Mouse (Mus musculus) liver, adult 2 months (tissue): ENCODE results near the gene Olfr881. TPM values are rescaled to one million over a fixed set of nuclear protein-coding genes. Genes with fewer than 3 reads are reported as not detected.

Experiments used
- DNase-seq: peaks from one replicate; pipeline ENCODE4 v3.0.0-alpha.2; 2011; ENCODE audit warnings: low read depth, low spot score; ENCODE audit errors: extremely low read depth
- H3K27ac ChIP-seq: fragments of 200-500 bp; replicated peaks from 2 replicates; pipeline ENCODE4 v1.5.1; 2012; ENCODE audit warnings: low read depth, mild to moderate bottlenecking, control low read depth, inconsistent platforms, low read length; ENCODE audit not compliant: insufficient read depth
- H3K27me3 ChIP-seq: fragments of 200-500 bp; 2 replicates; pipeline ENCODE4 v1.6.1; 2012; ENCODE audit warnings: mild to moderate bottlenecking, moderate library complexity, low read length, inconsistent platforms; ENCODE audit not compliant: control insufficient read depth, insufficient read depth
- H3K36me3 ChIP-seq: fragments of 200-500 bp; 2 replicates; pipeline ENCODE4 v1.6.1; 2012; ENCODE audit warnings: low read length, inconsistent platforms; ENCODE audit not compliant: control insufficient read depth, insufficient read depth
- H3K4me1 ChIP-seq: fragments of 200-500 bp; 2 replicates; pipeline ENCODE4 v1.6.1; 2011; ENCODE audit warnings: low read length; ENCODE audit not compliant: control insufficient read depth, insufficient read depth
- H3K4me3 ChIP-seq: fragments of 200-500 bp; 2 replicates; pipeline ENCODE4 v1.5.1; 2011; ENCODE audit warnings: low read depth, mild to moderate bottlenecking, control low read depth, low read length, moderate library complexity; ENCODE audit not compliant: insufficient read depth
- H3K79me2 ChIP-seq: fragments of 200-500 bp; 2 replicates; pipeline ENCODE4 v1.6.1; 2012; ENCODE audit warnings: inconsistent platforms, mild to moderate bottlenecking, low read length, moderate library complexity; ENCODE audit not compliant: control insufficient read depth, insufficient read depth
- H3K9ac ChIP-seq: fragments of 200-500 bp; 2 replicates; pipeline ENCODE4 v1.6.1; 2012; ENCODE audit warnings: low read depth, mild to moderate bottlenecking, control low read depth, inconsistent platforms, low read length
- CTCF ChIP-seq: fragments of 200-500 bp; IDR thresholded peaks from 2 replicates; pipeline ENCODE4 v1.5.1; 2011; ENCODE audit warnings: low read depth, low read length, control low read depth
- POLR2A ChIP-seq: fragments of 200-500 bp; IDR thresholded peaks from 2 replicates; pipeline ENCODE4 v1.6.1; 2011; ENCODE audit warnings: low read length, control low read depth; ENCODE audit not compliant: insufficient read depth; ENCODE audit errors: extremely low read depth
- WGBS: fragments of 180-500 bp; shearing (Covaris S2); methylation state at CpG from one replicate; pipeline ENCODE4 v1.1.7; 2018; 5-methylcytosine and 5-hydroxymethylcytosine counted together
- polyA plus RNA-seq: library from polyadenylated mRNA; depleted of rRNA; stranded (reverse); fragments of >200 nt; gene quantifications from 2 replicates; pipeline ENCODE4 v1.2.3, GENCODE M21; 2012; rRNA removed
- total RNA-seq: library from RNA; depleted of rRNA; stranded (reverse); fragments of >200 nt; gene quantifications from 2 replicates; pipeline ENCODE4 v1.2.3, GENCODE M21; 2014; rRNA removed

Olfr881 gene
- total RNA-seq (not detected in 2 replicates), polyA plus RNA-seq (not detected in 2 replicates)

DNA sequence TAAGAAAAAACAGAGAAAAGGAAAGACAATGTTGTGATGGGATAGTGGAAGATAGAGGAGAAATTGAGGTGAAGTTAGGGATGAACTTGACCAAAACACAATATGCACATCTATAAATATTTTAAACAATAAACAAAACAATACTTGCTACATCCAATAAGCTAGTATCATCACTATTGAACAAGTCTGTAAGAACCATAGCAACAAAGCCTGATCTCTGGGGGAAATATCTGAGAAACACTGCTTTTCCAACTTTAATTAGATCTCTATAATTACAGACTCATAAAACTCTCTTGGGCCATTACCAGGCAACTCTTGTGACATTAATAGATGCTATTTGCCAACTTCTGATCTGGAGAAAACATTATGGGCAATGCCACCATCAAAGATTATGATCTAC is at the start of gene Olfr881:
Olfr881 (plus strand) TSS at position 301 of the 400 bp plus-strand sequence.
- no peaks in the 10 kb centered on the region for H3K36me3 ChIP-seq
- no peak within 1 kb of the TSS for H3K27ac ChIP-seq
- H3K27me3 ChIP-seq: no peaks in the 10 kb centered on the region
- no peak within 1 kb of the TSS for H3K9ac ChIP-seq
- H3K4me1 ChIP-seq: no peaks in the 10 kb centered on the region
- DNase-seq: no peak
- TF ChIP-seq POLR2A (no peak), CTCF (no peak)
- no peaks in the 10 kb centered on the region for H3K79me2 ChIP-seq
- H3K4me3 ChIP-seq: no peak within 1 kb of the TSS

DNA sequence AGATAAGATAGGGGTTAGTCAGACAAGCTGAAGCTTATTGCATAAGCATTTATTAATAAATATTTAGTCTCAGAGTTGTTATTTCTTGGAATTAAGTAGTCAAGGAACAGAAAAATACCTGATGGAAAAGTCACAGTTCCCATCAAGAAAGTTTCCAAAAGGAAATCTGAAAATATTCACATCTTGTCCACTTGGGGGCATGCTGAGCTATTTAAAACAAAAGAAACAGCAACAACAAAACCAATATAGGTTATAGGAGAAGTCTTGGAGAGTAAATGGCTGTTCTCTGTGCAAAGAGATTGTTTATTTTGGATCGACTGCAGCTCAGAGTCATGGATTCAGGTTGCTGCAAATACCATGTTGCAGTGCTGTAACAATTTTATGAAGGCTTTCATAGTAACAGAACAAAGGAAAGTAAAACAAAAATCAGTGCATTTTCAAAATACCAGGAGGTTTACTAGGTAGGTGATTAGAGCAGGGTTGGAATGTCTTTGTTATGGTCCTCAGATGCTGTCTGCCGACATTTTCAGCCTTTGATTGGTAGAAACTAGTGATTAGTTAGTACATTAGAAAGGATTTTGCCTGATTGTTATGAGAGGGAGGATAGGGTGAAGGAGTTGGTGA is 7.1 kb downstream of the Olfr881 start:
- no peak for TF ChIP-seq POLR2A
- no peak for TF ChIP-seq CTCF
- Histone ChIP-seq H3K4me1 (no peaks in the 10 kb centered on the region), H3K27me3 (no peaks in the 10 kb centered on the region), H3K36me3 (no peaks in the 10 kb centered on the region), H3K27ac (no peak overlapping the region), H3K4me3 (no peak overlapping the region), H3K79me2 (no peaks in the 10 kb centered on the region), H3K9ac (no peak overlapping the region)
- no peak for DNase-seq
- WGBS: 45% methylated on average over 2 of the region's 2 CpGs

DNA sequence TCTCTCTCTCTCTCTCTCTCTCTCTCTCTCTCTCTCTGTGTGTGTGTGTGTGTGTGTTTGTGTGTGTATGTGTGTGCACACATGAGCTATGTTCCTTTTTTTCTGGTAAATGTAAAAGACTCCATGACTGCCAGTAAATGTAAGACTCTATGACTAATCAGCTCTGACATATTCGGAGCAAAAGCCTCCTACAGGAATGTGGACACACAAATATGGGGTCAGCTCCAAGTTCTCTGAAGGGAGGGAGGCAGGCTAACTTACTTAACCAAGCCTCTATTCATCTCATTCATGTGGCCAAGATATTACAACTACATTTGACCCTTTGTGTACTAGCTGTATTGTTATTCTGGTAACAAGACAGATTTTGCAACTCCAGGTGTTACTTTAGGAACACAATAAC is 8.4 kb downstream of the Olfr881 start:
- Histone ChIP-seq H3K27me3 (no peaks in the 10 kb centered on the region), H3K9ac (no peak overlapping the region), H3K4me3 (no peak overlapping the region), H3K4me1 (no peaks in the 10 kb centered on the region), H3K36me3 (no peaks in the 10 kb centered on the region), H3K79me2 (no peaks in the 10 kb centered on the region), H3K27ac (no peak overlapping the region)
- no peak for DNase-seq
- TF ChIP-seq CTCF (no peak), POLR2A (no peak)
- WGBS: 30% methylated on average over 1 of the region's 1 CpGs

DNA sequence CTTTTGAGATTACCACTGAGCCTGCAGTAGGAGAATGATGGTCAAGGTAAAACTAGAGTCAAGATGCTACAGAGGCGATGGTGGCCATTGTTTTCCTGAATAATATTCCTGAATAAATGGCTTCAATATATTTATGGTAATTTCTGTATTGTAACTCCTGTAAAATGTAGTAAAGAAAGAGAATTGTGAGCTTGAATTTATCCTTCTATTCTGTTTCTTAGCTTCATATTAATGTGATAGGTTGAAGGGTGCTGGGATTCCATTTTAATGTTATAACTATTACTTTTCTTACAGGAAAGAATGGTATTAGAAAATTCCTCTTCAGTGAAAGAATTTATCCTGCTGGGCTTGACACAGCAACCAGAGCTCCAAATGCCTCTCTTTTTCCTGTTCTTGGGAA is 33.9 kb downstream of the Olfr881 start, which contains the start of gene Olfr883:
Olfr883 (plus strand) TSS at position 301 of the 400 bp plus-strand sequence.
- Histone ChIP-seq H3K27ac (no peak within 1 kb of the TSS), H3K36me3 (no peaks in the 10 kb centered on the region), H3K27me3 (no peaks in the 10 kb centered on the region), H3K79me2 (no peaks in the 10 kb centered on the region), H3K4me3 (no peak within 1 kb of the TSS), H3K4me1 (no peaks in the 10 kb centered on the region), H3K9ac (no peak within 1 kb of the TSS)
- 70% methylated on average over 1 of the region's 1 CpGs for WGBS
- TF ChIP-seq POLR2A: no peak
- TF ChIP-seq CTCF: no peak
- DNase-seq: no peak

Other genes with a start within 250 kb of the Olfr881 start
- gene Olfr874, start 246.7 kb upstream of the Olfr881 start, total RNA-seq: not detected in 2 replicates
- not detected in 2 replicates for gene Olfr874, start 246.7 kb upstream of the Olfr881 start, polyA plus RNA-seq
- not detected in 2 replicates for gene Olfr875, start 220.0 kb upstream of the Olfr881 start, total RNA-seq
- not detected in 2 replicates for gene Olfr875, start 220.0 kb upstream of the Olfr881 start, polyA plus RNA-seq
- gene Olfr876, start 188.8 kb upstream of the Olfr881 start, total RNA-seq: not detected in 2 replicates
- not detected in 2 replicates for gene Olfr876, start 188.8 kb upstream of the Olfr881 start, polyA plus RNA-seq
- not detected in 2 replicates for gene Olfr877, start 137.6 kb upstream of the Olfr881 start, total RNA-seq
- not detected in 2 replicates for gene Olfr877, start 137.6 kb upstream of the Olfr881 start, polyA plus RNA-seq
- not detected in 2 replicates for gene Olfr145, start 95.1 kb upstream of the Olfr881 start, total RNA-seq
- gene Olfr145, start 95.1 kb upstream of the Olfr881 start, polyA plus RNA-seq: not detected in 2 replicates
- not detected in 2 replicates for gene Olfr878, start 74.0 kb upstream of the Olfr881 start, total RNA-seq
- not detected in 2 replicates for gene Olfr878, start 74.0 kb upstream of the Olfr881 start, polyA plus RNA-seq
- gene Olfr883, start 34.0 kb downstream of the Olfr881 start, total RNA-seq: not detected in 2 replicates
- not detected in 2 replicates for gene Olfr883, start 34.0 kb downstream of the Olfr881 start, polyA plus RNA-seq
- not detected in 2 replicates for gene Olfr884, start 54.7 kb downstream of the Olfr881 start, total RNA-seq
- not detected in 2 replicates for gene Olfr884, start 54.7 kb downstream of the Olfr881 start, polyA plus RNA-seq
- gene Olfr885, start 69.5 kb downstream of the Olfr881 start, total RNA-seq: not detected in 2 replicates
- gene Olfr885, start 69.5 kb downstream of the Olfr881 start, polyA plus RNA-seq: not detected in 2 replicates
- gene Olfr887, start 92.2 kb downstream of the Olfr881 start, total RNA-seq: not detected in 2 replicates
- not detected in 2 replicates for gene Olfr887, start 92.2 kb downstream of the Olfr881 start, polyA plus RNA-seq
- not detected in 2 replicates for gene Olfr888, start 116.3 kb downstream of the Olfr881 start, total RNA-seq
- not detected in 2 replicates for gene Olfr888, start 116.3 kb downstream of the Olfr881 start, polyA plus RNA-seq
- gene Olfr889, start 123.4 kb downstream of the Olfr881 start, total RNA-seq: not detected in 2 replicates
- not detected in 2 replicates for gene Olfr889, start 123.4 kb downstream of the Olfr881 start, polyA plus RNA-seq
- gene Olfr890, start 150.7 kb downstream of the Olfr881 start, total RNA-seq: not detected in 2 replicates
- not detected in 2 replicates for gene Olfr890, start 150.7 kb downstream of the Olfr881 start, polyA plus RNA-seq
- gene Olfr891, start 189.0 kb downstream of the Olfr881 start, total RNA-seq: not detected in 2 replicates
- gene Olfr891, start 189.0 kb downstream of the Olfr881 start, polyA plus RNA-seq: not detected in 2 replicates
- not detected in 2 replicates for gene Olfr893, start 216.5 kb downstream of the Olfr881 start, total RNA-seq
- not detected in 2 replicates for gene Olfr893, start 216.5 kb downstream of the Olfr881 start, polyA plus RNA-seq
- gene Olfr894, start 226.2 kb downstream of the Olfr881 start, total RNA-seq: not detected in 2 replicates
- gene Olfr894, start 226.2 kb downstream of the Olfr881 start, polyA plus RNA-seq: not detected in 2 replicates